Mouse (Mus musculus): Measurements from ENCODE around the gene Fam181a. TPM values are rescaled to one million over a fixed set of nuclear protein-coding genes. Genes with fewer than 3 reads are reported as not detected.

The Fam181a gene
- polyA plus RNA-seq, 1 experiment from 2014 or later = 0.35 TPM

DNA sequence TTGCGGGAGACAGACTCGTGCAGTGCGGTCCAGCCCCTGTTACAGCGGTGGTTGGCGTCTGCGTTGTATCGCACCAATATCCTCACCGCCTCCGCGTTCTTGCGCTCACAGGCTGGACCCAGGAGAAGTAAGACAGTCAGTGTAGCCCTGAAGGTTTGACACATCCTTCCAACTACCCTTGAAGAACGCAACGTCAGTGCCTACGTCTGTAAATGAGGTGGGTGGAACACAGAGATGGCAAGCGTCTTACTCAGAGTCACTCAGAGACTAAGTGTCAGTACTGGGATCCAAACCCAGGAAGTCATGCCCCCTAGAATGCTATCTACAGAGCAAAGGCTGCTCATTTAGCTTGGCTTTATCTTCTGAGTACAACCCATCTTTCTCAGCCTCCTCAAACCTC, 22.7 kb downstream of the Fam181a start:
- H3K9me3 ChIP-seq (ENCODE audit: low read length) = no peaks in the 10 kb centered on the region
- no peaks in the 10 kb centered on the region for H3K36me3 ChIP-seq (ENCODE audit: insufficient read depth, low read length)
- DNase-seq (ENCODE audit: low spot score) = no peak
- no peak overlapping the region for H3K4me3 ChIP-seq (ENCODE audit: low read depth, low read length)
- WGBS = 93% methylated on average over 15 of the region's 15 CpGs
- no peak for TF ChIP-seq CTCF (IDR thresholded peaks at IDR 0.05)
- no peak for TF ChIP-seq EP300 (IDR thresholded peaks at IDR 0.05)
- no peak overlapping the region for H3K4me2 ChIP-seq (replicated peaks; ENCODE audit: low read depth, low read length)
- no peak overlapping the region for H3K27ac ChIP-seq (ENCODE audit: low read length)
- H3K9ac ChIP-seq (replicated peaks; ENCODE audit: low read depth) = no peak overlapping the region
- no peaks in the 10 kb centered on the region; the same call in 1 of the 2 replicates for H3K27me3 ChIP-seq (replicated peaks; ENCODE audit: insufficient read depth, low read length)
- no peaks in the 10 kb centered on the region for H3K4me1 ChIP-seq (ENCODE audit: insufficient read depth, low read depth, low read length)
- no peak for ATAC-seq

DNA sequence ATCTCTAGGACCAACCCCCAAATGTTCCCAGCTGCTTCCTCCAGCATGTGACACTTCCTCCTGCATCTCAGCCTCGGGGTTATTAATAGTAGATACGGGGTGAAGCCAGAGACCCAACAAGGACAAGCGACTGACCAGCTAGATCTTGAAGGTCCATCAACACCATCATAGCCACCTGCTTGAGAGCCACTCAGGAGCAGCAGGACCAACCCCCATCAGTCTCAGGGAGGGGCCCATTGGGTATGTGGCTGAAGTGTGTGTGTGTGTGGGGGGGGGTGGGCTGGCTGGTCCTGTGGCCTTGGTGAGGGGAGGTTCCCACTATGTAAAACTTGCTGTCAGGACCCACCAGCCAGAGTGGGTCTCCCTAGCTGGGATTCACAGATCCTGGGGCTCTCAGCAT, 26.0 kb downstream of the Fam181a start:
- Histone ChIP-seq H3K4me3 (ENCODE audit: low read depth, low read length) (no peak overlapping the region), H3K36me3 (ENCODE audit: insufficient read depth, low read length) (no peaks in the 10 kb centered on the region), H3K27me3 (replicated peaks; ENCODE audit: insufficient read depth, low read length) (no peaks in the 10 kb centered on the region), H3K4me2 (replicated peaks; ENCODE audit: low read depth, low read length) (no peak overlapping the region), H3K9me3 (ENCODE audit: low read length) (no peaks in the 10 kb centered on the region), H3K4me1 (ENCODE audit: insufficient read depth, low read depth, low read length) (no peaks in the 10 kb centered on the region), H3K27ac (ENCODE audit: low read length) (no peak overlapping the region), H3K9ac (replicated peaks; ENCODE audit: low read depth) (no peak overlapping the region)
- no peak for TF ChIP-seq CTCF (IDR thresholded peaks at IDR 0.05)
- TF ChIP-seq EP300 (IDR thresholded peaks at IDR 0.05) = no peak
- no peak for DNase-seq (ENCODE audit: low spot score)
- no peak for ATAC-seq
- WGBS = 62% methylated on average over 3 of the region's 3 CpGs

DNA sequence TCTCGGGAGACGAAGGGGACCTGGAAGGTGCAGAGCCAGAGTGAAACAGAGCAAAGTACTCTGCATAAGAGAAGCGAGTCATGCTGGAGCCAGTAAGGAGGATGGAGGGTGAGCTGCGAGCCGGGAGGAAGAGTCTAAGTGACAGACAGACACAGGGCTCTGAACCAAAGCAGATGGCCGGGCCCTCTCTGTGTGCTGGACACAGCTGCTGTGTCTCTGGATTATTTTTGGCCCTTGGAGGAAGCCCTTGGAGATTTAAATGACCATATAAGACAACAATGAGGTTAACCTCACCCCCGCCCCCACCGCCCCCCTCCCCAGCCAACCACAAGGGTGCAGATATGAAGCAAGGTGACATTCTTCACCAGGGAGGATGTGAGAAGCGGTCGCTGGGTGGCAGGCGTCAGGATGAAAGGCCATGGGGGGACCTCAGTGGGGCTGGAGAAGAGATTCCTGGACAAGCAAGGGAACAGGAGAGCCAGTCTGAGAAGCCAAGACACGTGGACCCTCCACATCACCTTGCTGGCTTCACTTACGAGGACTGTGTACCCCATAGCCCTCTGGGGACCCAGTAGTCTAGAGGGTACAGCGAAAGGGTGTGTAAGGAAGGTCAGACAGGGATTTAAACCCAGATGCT, 27.5 kb downstream of the Fam181a start:
- Histone ChIP-seq H3K27me3 (replicated peaks; ENCODE audit: insufficient read depth, low read length) (no peaks in the 10 kb centered on the region), H3K4me1 (ENCODE audit: insufficient read depth, low read depth, low read length) (no peaks in the 10 kb centered on the region), H3K27ac (ENCODE audit: low read length) (no peak overlapping the region), H3K4me2 (replicated peaks; ENCODE audit: low read depth, low read length) (no peak overlapping the region), H3K36me3 (ENCODE audit: insufficient read depth, low read length) (no peaks in the 10 kb centered on the region), H3K9me3 (ENCODE audit: low read length) (no peaks in the 10 kb centered on the region), H3K4me3 (ENCODE audit: low read depth, low read length) (no peak overlapping the region), H3K9ac (replicated peaks; ENCODE audit: low read depth) (no peak overlapping the region)
- peak; percentile 8; the same call in 1 of the 2 replicates for ATAC-seq
- no peak for TF ChIP-seq CTCF (IDR thresholded peaks at IDR 0.05)
- TF ChIP-seq EP300 (IDR thresholded peaks at IDR 0.05) = no peak
- no peak for DNase-seq (ENCODE audit: low spot score)
- WGBS = 65% methylated on average over 14 of the region's 14 CpGs

DNA sequence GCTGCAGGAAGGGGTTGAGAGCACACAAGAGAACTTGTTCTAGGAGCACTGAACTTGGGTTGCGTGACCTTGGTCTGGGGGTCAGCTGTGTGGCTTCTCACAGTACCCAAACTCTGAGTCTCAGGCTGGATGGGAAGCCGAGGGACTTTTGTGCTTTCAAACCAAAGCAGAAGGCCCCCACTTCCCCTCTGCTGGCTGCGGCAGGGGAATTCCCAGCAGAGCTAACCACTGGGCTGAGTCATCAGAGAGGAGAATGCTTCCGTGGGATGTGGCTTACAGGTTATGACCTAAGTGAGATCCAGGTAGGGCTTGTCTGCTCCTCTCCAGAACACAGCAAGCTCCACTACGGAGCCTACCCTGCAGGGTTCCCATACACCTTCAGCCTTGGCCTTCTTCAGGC, 30.4 kb downstream of the Fam181a start:
- Histone ChIP-seq H3K4me1 (ENCODE audit: insufficient read depth, low read depth, low read length) (no peaks in the 10 kb centered on the region), H3K9ac (replicated peaks; ENCODE audit: low read depth) (no peak overlapping the region), H3K27ac (ENCODE audit: low read length) (no peak overlapping the region), H3K36me3 (ENCODE audit: insufficient read depth, low read length) (no peaks in the 10 kb centered on the region), H3K4me3 (ENCODE audit: low read depth, low read length) (no peak overlapping the region), H3K9me3 (ENCODE audit: low read length) (no peaks in the 10 kb centered on the region), H3K27me3 (replicated peaks; ENCODE audit: insufficient read depth, low read length) (no peaks in the 10 kb centered on the region), H3K4me2 (replicated peaks; ENCODE audit: low read depth, low read length) (no peak overlapping the region)
- peak; percentile 12; the same call in 1 of the 2 replicates for ATAC-seq
- TF ChIP-seq EP300 (IDR thresholded peaks at IDR 0.05) (no peak), CTCF (IDR thresholded peaks at IDR 0.05) (no peak)
- 69% methylated on average over 5 of the region's 5 CpGs for WGBS
- DNase-seq (ENCODE audit: low spot score) = peak; percentile 33

DNA sequence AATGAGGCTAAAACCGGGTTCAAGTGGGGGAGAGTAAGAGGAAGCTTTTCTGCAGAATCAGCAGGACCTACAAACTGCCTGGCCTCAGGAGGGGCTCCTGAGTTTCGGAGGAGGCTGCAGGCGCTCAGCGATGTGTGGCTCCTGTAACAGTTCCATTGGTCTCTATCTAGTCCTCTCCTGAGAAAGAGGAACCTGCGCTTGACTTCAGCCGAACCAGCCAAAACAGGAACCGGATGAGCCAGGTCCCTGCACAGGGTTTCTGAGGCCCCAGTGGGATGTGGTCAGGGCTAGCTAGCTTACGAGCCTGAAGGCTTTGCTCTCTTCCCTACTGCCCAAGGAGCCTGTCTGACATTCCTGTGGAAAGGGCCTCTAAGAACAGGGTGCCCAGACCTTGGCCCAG, 32.7 kb downstream of the Fam181a start:
- ATAC-seq = no peak
- 65% methylated on average over 8 of the region's 8 CpGs for WGBS

DNA sequence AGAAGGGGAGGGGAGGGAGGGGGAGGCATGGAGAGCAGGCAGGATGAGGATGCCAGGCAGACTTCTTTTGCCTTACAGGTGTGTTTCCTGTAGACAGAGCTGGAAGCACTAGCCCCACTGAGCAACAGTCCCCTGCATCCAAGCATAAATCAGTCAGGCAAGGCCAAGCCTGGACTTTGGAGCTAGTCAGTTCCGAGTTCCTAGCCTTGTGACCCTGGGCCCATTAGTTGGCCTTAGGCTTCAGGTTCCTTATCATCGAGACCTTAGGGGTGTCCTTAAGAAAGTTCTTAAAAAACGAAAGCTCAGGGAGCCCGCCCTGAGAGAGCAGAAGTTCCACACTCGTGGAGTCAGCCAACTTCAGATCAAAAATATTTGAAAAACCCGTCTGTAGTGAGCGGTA, 34.2 kb downstream of the Fam181a start:
- Histone ChIP-seq H3K4me2 (replicated peaks; ENCODE audit: low read depth, low read length) (no peak overlapping the region), H3K27ac (ENCODE audit: low read length) (no peak overlapping the region)
- TF ChIP-seq EP300 (IDR thresholded peaks at IDR 0.05) (no peak), CTCF (IDR thresholded peaks at IDR 0.05) (no peak)

More for the DNA sequence above, 32.7 kb downstream of the Fam181a start:
- H3K27me3 ChIP-seq (replicated peaks; ENCODE audit: insufficient read depth, low read length) = no peaks in the 10 kb centered on the region
- no peak overlapping the region for H3K4me3 ChIP-seq (ENCODE audit: low read depth, low read length)
- no peaks in the 10 kb centered on the region for H3K9me3 ChIP-seq (ENCODE audit: low read length)
- H3K4me2 ChIP-seq (replicated peaks; ENCODE audit: low read depth, low read length) = no peak overlapping the region
- H3K36me3 ChIP-seq (ENCODE audit: insufficient read depth, low read length) = no peaks in the 10 kb centered on the region
- H3K27ac ChIP-seq (ENCODE audit: low read length) = no peak overlapping the region
- TF ChIP-seq CTCF (IDR thresholded peaks at IDR 0.05) (no peak), EP300 (IDR thresholded peaks at IDR 0.05) (no peak)
- H3K9ac ChIP-seq (replicated peaks; ENCODE audit: low read depth) = no peak overlapping the region
- DNase-seq (ENCODE audit: low spot score) = peak; percentile 41
- H3K4me1 ChIP-seq (ENCODE audit: insufficient read depth, low read depth, low read length) = peaks cover 3% of the 10 kb centered on the region; the same call in 1 of the 2 replicates

More for the DNA sequence above, 34.2 kb downstream of the Fam181a start:
- H3K36me3 ChIP-seq (ENCODE audit: insufficient read depth, low read length) = no peaks in the 10 kb centered on the region
- DNase-seq (ENCODE audit: low spot score) (no peak), ATAC-seq (no peak)
- WGBS = 55% methylated on average over 7 of the region's 7 CpGs
- H3K27me3 ChIP-seq (replicated peaks; ENCODE audit: insufficient read depth, low read length) = no peaks in the 10 kb centered on the region
- peaks cover 3% of the 10 kb centered on the region; the same call in 1 of the 2 replicates for H3K4me1 ChIP-seq (ENCODE audit: insufficient read depth, low read depth, low read length)
- H3K9me3 ChIP-seq (ENCODE audit: low read length) = no peaks in the 10 kb centered on the region
- no peak overlapping the region for H3K9ac ChIP-seq (replicated peaks; ENCODE audit: low read depth)
- no peak overlapping the region for H3K4me3 ChIP-seq (ENCODE audit: low read depth, low read length)
